Mouse (Mus musculus) ovary, postnatal 10 days (tissue): Measurements from ENCODE around the gene Eri2.
"Not testable (repeated sequence)": the region's sequence is repeated elsewhere in the genome, so short reads cannot be mapped to it uniquely, and the experiment has no call there.

Experiments used
- DNase-seq: peaks from one replicate; pipeline ENCODE4 v3.0.0; 2022; ENCODE audit warnings: low spot score

Eri2 gene

DNA sequence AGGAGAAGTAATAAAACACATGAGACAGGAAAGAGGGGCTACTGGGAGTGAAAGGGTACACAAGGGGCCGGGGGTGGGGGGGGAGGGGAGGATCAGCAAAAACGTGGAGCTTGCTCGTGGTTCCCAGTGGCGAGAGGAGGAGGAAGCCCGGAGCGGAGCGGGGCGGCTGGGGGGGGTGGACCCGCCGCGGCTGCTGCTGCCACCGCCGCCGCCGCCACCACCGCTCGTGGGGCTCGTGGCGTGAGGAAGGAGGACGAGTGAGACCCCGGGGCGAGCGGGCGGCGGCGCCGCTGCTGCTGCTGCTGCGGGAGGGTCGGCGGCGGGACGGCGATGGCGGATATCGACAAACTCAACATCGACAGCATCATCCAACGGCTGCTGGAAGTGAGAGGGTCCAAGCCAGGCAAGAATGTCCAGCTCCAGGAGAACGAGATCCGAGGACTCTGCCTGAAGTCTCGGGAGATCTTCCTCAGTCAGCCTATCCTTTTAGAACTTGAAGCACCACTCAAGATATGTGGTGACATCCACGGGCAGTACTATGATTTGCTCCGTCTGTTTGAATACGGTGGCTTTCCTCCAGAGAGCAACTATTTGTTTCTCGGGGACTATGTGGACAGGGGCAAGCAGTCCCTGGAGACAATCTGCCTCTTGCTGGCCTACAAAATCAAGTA, 53.9 kb downstream of the Eri2 start:
- not testable (repeated sequence) for DNase-seq

DNA sequence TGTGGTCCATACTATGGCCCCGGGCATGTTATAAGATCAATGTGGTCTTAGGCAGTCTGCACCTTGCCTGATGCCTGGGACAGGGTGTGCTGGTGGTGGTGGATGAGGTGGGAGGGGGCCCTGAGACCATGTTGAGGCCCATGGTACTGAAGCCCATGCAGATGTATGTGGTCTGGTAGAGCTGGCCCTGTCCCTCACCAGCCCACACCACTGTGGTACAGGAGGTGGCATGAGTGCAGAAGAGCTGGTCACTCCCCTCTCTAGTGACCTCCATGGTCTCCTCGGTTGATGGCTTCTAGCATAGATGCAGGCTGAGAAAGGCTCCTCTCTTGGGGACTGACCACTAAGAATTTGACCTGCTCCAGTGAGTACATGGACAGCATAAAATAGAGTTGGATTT, 55.0 kb downstream of the Eri2 start:
- DNase-seq, result no peak

DNA sequence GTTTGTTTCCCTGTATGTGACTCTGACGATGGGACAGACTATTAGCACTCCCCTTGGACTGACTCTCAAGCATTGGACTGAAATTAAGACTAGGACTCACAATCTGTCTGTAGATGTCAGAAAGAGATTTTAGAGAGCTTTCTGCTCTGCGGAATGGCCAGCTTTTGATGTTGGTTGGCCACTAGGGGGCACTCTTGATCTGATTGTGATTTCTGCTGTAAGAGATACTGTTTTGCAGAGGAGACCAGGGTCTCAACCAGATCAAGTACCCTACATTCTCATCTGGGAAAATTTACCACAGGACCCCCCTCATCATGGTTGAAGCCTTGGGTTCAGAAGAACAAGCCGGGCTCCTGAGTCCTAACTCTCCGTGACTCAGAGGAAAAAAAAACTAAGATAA, 62.6 kb downstream of the Eri2 start:
- DNase-seq, result not testable (repeated sequence)

DNA sequence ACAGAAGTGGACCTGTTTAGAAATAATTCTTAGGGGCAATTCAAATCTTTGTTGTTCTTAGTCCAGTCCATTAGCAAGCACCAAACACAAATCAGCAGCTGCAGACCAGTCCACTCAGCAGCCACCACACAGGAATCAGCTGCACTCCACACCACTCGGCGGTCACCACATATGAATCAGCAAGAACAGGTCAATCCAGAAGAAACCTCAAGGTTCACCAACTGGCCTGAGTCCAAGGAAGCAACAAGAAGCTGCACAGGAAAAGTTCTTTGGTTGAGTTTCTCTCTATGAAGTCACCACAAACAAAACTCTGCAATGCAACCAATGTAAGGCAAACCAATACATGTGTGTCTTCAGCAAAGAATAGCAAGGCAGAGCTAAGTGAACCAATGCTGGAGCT, 66.2 kb downstream of the Eri2 start:
- DNase-seq, result no peak

DNA sequence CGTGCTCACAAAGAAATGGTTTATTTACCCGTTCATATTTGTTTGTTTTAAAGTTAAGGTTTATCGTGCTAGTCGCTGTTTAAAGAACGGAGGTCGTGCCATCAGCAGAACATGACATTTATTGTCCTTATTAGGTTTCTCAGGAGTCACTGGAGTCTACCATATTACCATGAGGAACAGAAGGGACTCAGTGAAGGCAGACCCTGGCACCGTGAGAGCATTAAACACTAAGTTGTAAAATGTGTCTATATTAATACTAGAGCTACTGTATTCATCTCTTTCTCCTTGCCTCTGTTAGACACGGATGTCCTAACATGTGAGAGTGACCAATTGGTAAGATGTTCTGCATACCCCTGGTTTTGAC, 72.9 kb downstream of the Eri2 start:
- DNase-seq, result no peak

DNA sequence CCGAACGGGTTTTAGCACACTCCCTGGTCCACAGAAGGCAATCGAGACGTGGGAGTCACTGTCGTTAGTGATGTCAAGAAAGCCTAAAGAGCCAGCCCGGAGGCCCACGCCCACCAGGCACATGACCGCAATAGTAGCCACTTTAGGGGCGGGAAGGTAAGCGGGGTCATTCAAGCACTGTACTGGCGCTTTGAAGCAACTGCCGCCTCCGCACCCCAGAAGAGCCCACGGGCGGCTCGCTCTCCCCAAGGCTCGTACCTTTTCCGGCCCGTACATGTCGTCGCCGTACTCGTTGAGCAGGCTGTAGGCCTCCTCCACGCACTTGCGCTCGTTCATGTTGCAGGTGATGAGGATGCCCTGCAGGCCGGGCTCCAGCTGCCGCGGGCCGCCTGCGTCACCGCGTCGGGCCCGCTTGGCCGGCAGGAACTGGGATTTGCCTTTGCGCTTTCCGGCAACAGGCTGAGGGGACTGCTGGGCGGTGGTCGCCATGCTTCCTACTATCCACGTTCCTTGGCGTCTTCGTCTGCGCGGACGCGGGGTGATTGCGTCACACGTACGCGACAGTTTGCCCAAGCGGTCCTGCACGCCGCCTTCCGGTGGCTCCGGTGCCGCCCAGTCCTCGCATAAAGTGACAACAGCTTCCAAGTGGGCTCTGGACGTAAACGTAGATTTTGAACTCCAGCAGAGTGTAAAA, 73.5 kb downstream of the Eri2 start, which contains the start of gene Thumpd1:
Gene Thumpd1, minus strand, starts transcription at position 546 of the 694 bp plus-strand sequence.
- DNase-seq, result peak; percentile 90
